Mouse (Mus musculus) small intestine, adult 2 months (tissue): Measurements from ENCODE around the gene Sez6l.
A peak's percentile ranks its signal among the peaks of the same experiment; 100 is the strongest.

Experiments used
- CTCF ChIP-seq: fragments of 200-500 bp; IDR thresholded peaks from 2 replicates; pipeline ENCODE4 v1.5.1; 2012; ENCODE audit warnings: low read depth, mild to moderate bottlenecking, control low read depth, inconsistent platforms, low read length, moderate library complexity, mixed read lengths; ENCODE audit not compliant: insufficient replicate concordance, insufficient read length; ENCODE audit errors: extremely low read depth
- POLR2A ChIP-seq: fragments of 200-500 bp; IDR thresholded peaks from 2 replicates; pipeline ENCODE4 v1.6.1; 2012; ENCODE audit warnings: low read depth, mild to moderate bottlenecking, control low read depth, inconsistent platforms, low read length, moderate library complexity

- TF ChIP-seq CTCF (peak; percentile 65; the same call in 1 of the 2 replicates), POLR2A (no peak)
Measured at GRCm38 (mm10) chr5:112532210-112532609, 44.8 kb downstream of the Sez6l start.
